Mouse (Mus musculus): ENCODE results near the gene Fasl. TPM values are rescaled to one million over a fixed set of nuclear protein-coding genes. Genes with fewer than 3 reads are reported as not detected.

Fasl gene
- total RNA-seq, 2 experiments from 2014 or later: not detected

DNA sequence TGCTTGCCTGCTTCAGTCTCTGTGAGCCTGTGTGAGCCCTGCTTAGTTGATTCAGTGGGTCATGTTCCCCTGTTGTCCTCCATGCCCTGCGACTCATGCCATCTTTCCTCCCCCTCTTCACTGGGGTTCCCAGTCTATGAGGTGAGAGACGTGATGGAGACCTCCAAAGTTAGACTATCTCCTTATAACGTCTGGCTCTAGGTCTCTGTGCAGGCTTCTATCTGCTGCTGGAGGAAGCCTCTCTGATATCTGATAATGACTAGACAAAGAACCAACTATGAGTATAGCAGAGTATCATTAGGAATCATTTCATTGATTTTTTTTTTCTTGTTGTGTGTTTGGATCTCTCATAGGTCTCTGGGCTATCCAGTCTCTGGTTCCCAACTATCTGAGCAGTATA, 31.7 kb downstream of the Fasl start:
- no peak for DNase-seq

GRCm38 (mm10) chr1:161751311-161751710, 37.0 kb downstream of the Fasl start:
- no peak for DNase-seq

- no peak for DNase-seq
These were observed 37.7 kb downstream of the Fasl start for GRCm38 (mm10) chr1:161750471-161751041.

- DNase-seq: no peak
These were observed 39.6 kb downstream of the Fasl start for GRCm38 (mm10) chr1:161748685-161749084.

DNA sequence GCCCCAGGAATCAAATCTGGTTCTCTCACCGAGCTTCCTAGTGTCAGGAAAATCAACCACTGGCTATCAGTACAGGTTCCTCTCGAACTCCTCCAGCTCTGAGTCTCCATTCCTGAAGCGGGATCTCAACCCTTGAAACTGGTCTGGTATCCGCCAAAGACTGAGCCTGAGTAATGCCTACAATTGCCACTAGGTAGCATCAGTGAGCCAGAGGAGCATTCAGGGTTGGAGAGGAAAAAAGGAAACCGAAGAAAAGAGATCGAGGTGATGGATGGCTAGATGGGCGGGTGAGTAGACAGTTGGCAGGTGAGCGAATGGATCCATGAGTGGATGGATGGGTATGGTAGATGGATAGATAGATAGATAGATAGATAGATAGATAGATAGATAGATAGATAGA, 40.2 kb downstream of the Fasl start:
- DNase-seq: no peak

GRCm38 (mm10) chr1:161746542-161747302, 41.6 kb downstream of the Fasl start:
- DNase-seq: no peak

- no peak for DNase-seq
These were observed 43.4 kb downstream of the Fasl start for GRCm38 (mm10) chr1:161744855-161745254.

DNA sequence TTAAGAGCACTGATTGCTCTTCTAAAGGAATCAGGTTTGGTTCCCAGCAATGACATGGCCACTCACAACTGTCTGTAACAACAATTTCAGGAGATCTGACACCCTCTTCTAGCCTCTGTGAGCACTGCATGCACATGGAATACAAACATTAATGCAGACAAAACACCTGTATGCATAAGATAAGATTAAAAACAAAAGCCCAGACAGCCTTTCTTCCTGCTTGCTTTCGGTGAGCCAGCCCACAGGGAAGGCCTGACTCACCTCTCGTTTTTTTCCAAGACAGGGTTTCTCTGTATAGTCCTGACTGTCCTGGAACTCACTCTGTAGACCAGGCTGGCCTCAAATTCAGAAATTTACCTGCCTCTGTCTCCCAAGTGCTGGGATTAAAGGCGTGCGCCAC, 44.1 kb downstream of the Fasl start:
- DNase-seq: no peak

GRCm38 (mm10) chr1:161742481-161743267, 45.6 kb downstream of the Fasl start:
- DNase-seq: no peak

GRCm38 (mm10) chr1:161736848-161737247, 51.4 kb downstream of the Fasl start:
- DNase-seq: no peak

- DNase-seq: no peak
These were observed 52.0 kb downstream of the Fasl start for GRCm38 (mm10) chr1:161736255-161736654.

GRCm38 (mm10) chr1:161735465-161736046, 52.7 kb downstream of the Fasl start:
- no peak for DNase-seq

- DNase-seq: no peak
These were observed 53.5 kb downstream of the Fasl start for GRCm38 (mm10) chr1:161734741-161735211.

GRCm38 (mm10) chr1:161734314-161734713, 54.0 kb downstream of the Fasl start:
- DNase-seq: no peak

Other genes with a start within 250 kb of the Fasl start
- 1 to 10 TPM; 7.6 to 8.5 TPM for gene Suco, start 88.2 kb upstream of the Fasl start, total RNA-seq (2021)
- gene Pigc, start 180.7 kb upstream of the Fasl start, total RNA-seq (2021): 10 to 100 TPM; 15.1 to 16.4 TPM
- gene 4930558K02Rik, start 191.1 kb upstream of the Fasl start, total RNA-seq (2021): not detected

All from gastrocnemius, postnatal 25 days (tissue).